Mouse (Mus musculus) liver, adult 2 months (tissue): ENCODE measurements at regions not wholly inside any gene's neighbourhood (a gene's known extent, or its start where the extent isn't known, plus 50 kb on each side); places are given as distances from the start of the nearest gene placed in this dataset.

Experiments
- CTCF ChIP-seq: fragments of 200-500 bp; IDR thresholded peaks from 2 replicates; pipeline ENCODE4 v1.5.1; 2011; ENCODE audit warnings: low read depth, low read length, control low read depth
- POLR2A ChIP-seq: fragments of 200-500 bp; IDR thresholded peaks from 2 replicates; pipeline ENCODE4 v1.6.1; 2011; ENCODE audit warnings: low read length, control low read depth; ENCODE audit not compliant: insufficient read depth; ENCODE audit errors: extremely low read depth

DNA sequence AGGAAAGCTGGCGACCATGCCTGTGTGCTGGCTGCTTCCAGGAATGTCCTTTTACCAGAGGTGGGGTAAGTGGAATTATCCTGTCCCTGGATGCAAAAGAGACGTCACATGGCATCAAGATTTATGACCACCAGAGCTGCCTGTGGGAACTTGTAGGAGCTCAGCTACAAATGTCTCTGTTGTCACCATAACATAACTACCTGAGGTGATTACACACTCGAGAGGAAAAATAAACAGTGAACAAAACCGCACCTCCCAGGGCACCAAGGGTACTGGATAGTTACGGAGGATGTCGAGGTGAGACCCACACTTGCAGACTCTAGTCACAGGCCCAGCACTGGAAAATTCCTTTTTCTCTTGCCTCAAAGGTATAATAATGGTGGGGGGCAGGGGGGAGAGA is 185.1 kb upstream of the Foxq1 start:
- no peak for TF ChIP-seq POLR2A
- no peak for TF ChIP-seq CTCF
